In the genomic region with DNA sequence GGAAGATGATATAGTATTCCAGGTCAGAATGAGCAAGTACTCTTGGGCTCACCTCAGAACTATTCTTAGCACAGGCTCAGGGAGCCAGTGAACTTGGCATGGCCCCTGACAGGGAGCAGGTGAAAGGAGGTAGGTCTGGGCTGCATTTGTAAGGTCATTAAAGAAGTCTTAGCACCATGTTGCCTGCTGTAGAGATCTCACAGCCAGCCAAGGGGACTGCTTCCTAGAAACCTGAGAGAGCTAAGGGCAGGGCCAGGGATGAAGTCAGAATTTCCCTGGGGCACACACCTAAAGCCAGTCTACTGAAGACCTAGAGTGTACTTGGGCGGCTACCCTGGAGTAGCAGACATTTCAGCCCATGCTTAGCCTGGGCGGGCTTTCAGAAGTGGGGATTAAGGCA, we compare ENCODE assay signal across 10 mouse cellular contexts.
DNase-seq lines count a peak whose midpoint lies in the region; ATAC-seq and TF ChIP-seq lines count a peak whose summit lies in the region.
"Had no signal": no experiment of that assay in that cellular context is flagged by ENCODE, and none has a peak within 500 bp of the region (broad histone marks: within the 10 kb centered on the region; RNA-seq: fewer than 3 reads in every experiment).

No protein-coding gene starts in this region.

- H3K4me1 ChIP-seq in hindbrain, embryonic 10.5 days (replicated peaks) = peaks cover 60% of the 10 kb centered on the region
- no peaks in the 10 kb centered on the region for H3K4me1 ChIP-seq in hindbrain, embryonic 13.5 days (replicated peaks)
- H3K4me1 ChIP-seq in E14TG2a.4 (replicated peaks; ENCODE audit: low read depth, low read length) = peaks cover 37% of the 10 kb centered on the region
- H3K4me1 ChIP-seq in embryonic facial prominence, embryonic 13.5 days = peaks cover 21% of the 10 kb centered on the region
- H3K4me1 ChIP-seq in limb, embryonic 10.5 days = peaks cover 55% of the 10 kb centered on the region
- H3K4me1 ChIP-seq in forebrain, embryonic 11.5 days (replicated peaks; ENCODE audit: control insufficient read depth, insufficient read depth, low read length) = no peaks in the 10 kb centered on the region

- no peaks in the 10 kb centered on the region for H3K36me3 ChIP-seq in hindbrain, embryonic 10.5 days
- no peaks in the 10 kb centered on the region for H3K36me3 ChIP-seq in hindbrain, embryonic 13.5 days
- H3K36me3 ChIP-seq in E14TG2a.4 (ENCODE audit: insufficient read depth, low read length) = no peaks in the 10 kb centered on the region
- H3K36me3 ChIP-seq in embryonic facial prominence, embryonic 13.5 days = no peaks in the 10 kb centered on the region
- H3K36me3 ChIP-seq in limb, embryonic 10.5 days = no peaks in the 10 kb centered on the region
- no peaks in the 10 kb centered on the region for H3K36me3 ChIP-seq in forebrain, embryonic 11.5 days (ENCODE audit: control insufficient read depth, insufficient read depth, low read length)

- 51% methylated on average over 2 of the region's 2 CpGs for whole genome bisulfite sequencing in hindbrain, embryonic 10.5 days
- 65% methylated on average over 2 of the region's 2 CpGs for WGBS in hindbrain, embryonic 13.5 days
- 38% methylated on average over 2 of the region's 2 CpGs for WGBS in embryonic facial prominence, embryonic 13.5 days
- WGBS in limb, embryonic 10.5 days = 21% methylated on average over 2 of the region's 2 CpGs
- 34% methylated on average over 2 of the region's 2 CpGs for WGBS in forebrain, embryonic 11.5 days

- no peak for ATAC-seq in hindbrain, embryonic 13.5 days (ENCODE audit: low FRiP score)
- no peak for ATAC-seq in embryonic facial prominence, embryonic 13.5 days (ENCODE audit: insufficient number of reproducible peaks, insufficient read depth, low FRiP score, low TSS enrichment, low read depth)
- no peak for ATAC-seq in forebrain, embryonic 11.5 days (replicated peaks; ENCODE audit: low FRiP score)

- TF ChIP-seq CTCF in E14TG2a.4 (conservative IDR thresholded peaks at IDR 0.05; ENCODE audit: low read length) = no peak

- no peak overlapping the region for H3K4me3 ChIP-seq in hindbrain, embryonic 10.5 days
- no peak overlapping the region for H3K4me3 ChIP-seq in hindbrain, embryonic 13.5 days
- peak overlapping the region; percentile 24 for H3K4me3 ChIP-seq in E14TG2a.4 (replicated peaks; ENCODE audit: low read length)
- no peak overlapping the region for H3K4me3 ChIP-seq in embryonic facial prominence, embryonic 13.5 days
- H3K4me3 ChIP-seq in limb, embryonic 10.5 days = no peak overlapping the region
- no peak overlapping the region for H3K4me3 ChIP-seq in forebrain, embryonic 11.5 days (ENCODE audit: low read depth, low read length)

- intact Hi-C loops in left cerebral cortex, postnatal 25 days (cut with DNase I) = no loop called here

- H3K4me2 ChIP-seq in hindbrain, embryonic 13.5 days = no peak overlapping the region
- no peak overlapping the region for H3K4me2 ChIP-seq in embryonic facial prominence, embryonic 13.5 days
- H3K4me2 ChIP-seq in forebrain, embryonic 11.5 days (ENCODE audit: low read depth, low read length, severe bottlenecking) = no peak overlapping the region

- no peak for DNase-seq in hindbrain, embryonic 10.5 days (ENCODE audit: low spot score)
- DNase-seq in limb, embryonic 10.5 days (ENCODE audit: low spot score) = no peak
- no peak for DNase-seq in forebrain, embryonic 11.5 days (ENCODE audit: low spot score)
- DNase-seq in Muller cell, postnatal 12 days (ENCODE audit: inconsistent ontology term) = no peak
- no peak for DNase-seq in left cerebral cortex, postnatal 25 days (ENCODE audit: low spot score in 2 of 2)
- DNase-seq: cerebellum, adult 9-11 months had no signal

- H3K27ac ChIP-seq in hindbrain, embryonic 10.5 days = peak overlapping the region; percentile 74
- no peak overlapping the region for H3K27ac ChIP-seq in hindbrain, embryonic 13.5 days
- no peak overlapping the region for H3K27ac ChIP-seq in embryonic facial prominence, embryonic 13.5 days
- peak overlapping the region; percentile 66 for H3K27ac ChIP-seq in limb, embryonic 10.5 days
- H3K27ac ChIP-seq in forebrain, embryonic 11.5 days (ENCODE audit: low read depth, low read length) = no peak overlapping the region

- no peaks in the 10 kb centered on the region for H3K9me3 ChIP-seq in hindbrain, embryonic 10.5 days
- H3K9me3 ChIP-seq in hindbrain, embryonic 13.5 days = no peaks in the 10 kb centered on the region
- no peaks in the 10 kb centered on the region for H3K9me3 ChIP-seq in E14TG2a.4 (ENCODE audit: low read length)
- no peaks in the 10 kb centered on the region for H3K9me3 ChIP-seq in embryonic facial prominence, embryonic 13.5 days
- H3K9me3 ChIP-seq in limb, embryonic 10.5 days (replicated peaks) = no peaks in the 10 kb centered on the region
- H3K9me3 ChIP-seq in forebrain, embryonic 11.5 days (ENCODE audit: control insufficient read depth, low read length) = no peaks in the 10 kb centered on the region

- no peak overlapping the region for H3K9ac ChIP-seq in hindbrain, embryonic 13.5 days
- H3K9ac ChIP-seq in embryonic facial prominence, embryonic 13.5 days = peak overlapping the region; percentile 8; the same call in 1 of the 2 replicates
- H3K9ac ChIP-seq in forebrain, embryonic 11.5 days (ENCODE audit: low read length) = no peak overlapping the region

- no peaks in the 10 kb centered on the region for H3K27me3 ChIP-seq in hindbrain, embryonic 10.5 days (ENCODE audit: insufficient read depth, poor library complexity, severe bottlenecking)
- H3K27me3 ChIP-seq in hindbrain, embryonic 13.5 days = no peaks in the 10 kb centered on the region
- H3K27me3 ChIP-seq in E14TG2a.4 (ENCODE audit: insufficient read depth, low read length) = no peaks in the 10 kb centered on the region
- H3K27me3 ChIP-seq in embryonic facial prominence, embryonic 13.5 days = no peaks in the 10 kb centered on the region
- H3K27me3 ChIP-seq in limb, embryonic 10.5 days (ENCODE audit: low read depth, poor library complexity, severe bottlenecking) = no peaks in the 10 kb centered on the region
- no peaks in the 10 kb centered on the region for H3K27me3 ChIP-seq in forebrain, embryonic 11.5 days (ENCODE audit: control insufficient read depth, insufficient read depth, low read length)
- H3K27me3 ChIP-seq: CH12.LX had no signal

Comparison
In these comparisons a context has a peak if more than half of its experiments do, and no peak if none do; other contexts are left out.
1. H3K27ac ChIP-seq: peak in hindbrain, embryonic 10.5 days (single experiment) and limb, embryonic 10.5 days (single experiment); none in hindbrain, embryonic 13.5 days (single experiment), embryonic facial prominence, embryonic 13.5 days (single experiment) and forebrain, embryonic 11.5 days (single experiment).